Mouse (Mus musculus): Measurements from ENCODE around the gene Gm35134. TPM values are rescaled to one million over a fixed set of nuclear protein-coding genes. Genes with fewer than 3 reads are reported as not detected.

Gene Gm35134
- not detected in 2 replicates for polyA plus RNA-seq (2012; rRNA removed)

GRCm38 (mm10) chrY:19112707-19113106 is at the start of gene Gm35134:
Gene Gm35134, plus strand, starts transcription at chrY:19113007.

Measured in stomach, adult 2 months (tissue).